In genomic region chr9:62537941-62538340, GRCm38 (mm10) we compare ENCODE assay signal across 22 mouse cellular contexts. TPM values are rescaled to one million over a fixed set of nuclear protein-coding genes. Genes with fewer than 3 reads are reported as not detected.
DNase-seq lines count a peak whose midpoint lies in the region; ATAC-seq lines count a peak whose summit lies in the region.
"Had no signal": no experiment of that assay in that cellular context is flagged by ENCODE, and none has a peak within 500 bp of the region (broad histone marks: within the 10 kb centered on the region; RNA-seq: fewer than 3 reads in every experiment).

No protein-coding gene starts in this region.

- ATAC-seq in heart, embryonic 11.5 days (replicated peaks; ENCODE audit: insufficient number of reproducible peaks, low FRiP score, low TSS enrichment): no peak
- ATAC-seq: activated CD4-positive, CD25-positive, alpha-beta regulatory T cell, adult 4 months; liver, postnatal 0 days had no signal

- H3K4me2 ChIP-seq in heart, embryonic 11.5 days: no peak overlapping the region

- intact Hi-C loops in left cerebral cortex, postnatal 4 days (cut with DNase I): loop anchor here (5.0 kb wide), 1 partner anchor 56 kb away; no protein-coding TSS in a partner anchor
- intact Hi-C loops in left cerebral cortex, postnatal 14 days (cut with DNase I): loop anchor here (5.0 kb wide), 1 partner anchor 46 kb away; no protein-coding TSS in a partner anchor

- H3K9me3 ChIP-seq in heart, embryonic 11.5 days (replicated peaks; ENCODE audit: control insufficient read depth, low read length): no peaks in the 10 kb centered on the region
- H3K9me3 ChIP-seq: forebrain, embryonic 13.5 days; G1E; heart, embryonic 15.5 days; limb, embryonic 10.5 days had no signal

- peaks cover 21% of the 10 kb centered on the region for H3K27me3 ChIP-seq in heart, embryonic 11.5 days (ENCODE audit: control insufficient read depth, insufficient read depth, low read length)
- H3K27me3 ChIP-seq: forebrain, embryonic 13.5 days had no signal

- WGBS in heart, embryonic 11.5 days (ENCODE audit: insufficient replicate concordance): 87% methylated on average over 6 of the region's 6 CpGs

- H3K4me1 ChIP-seq in heart, embryonic 11.5 days (ENCODE audit: control insufficient read depth, insufficient read depth, low read length): 0 out of 2 replicates have a peak, but pooled peaks cover 8% of the 10 kb centered on the region

- no peak overlapping the region for H3K9ac ChIP-seq in heart, embryonic 11.5 days (ENCODE audit: low read depth, low read length)
- H3K9ac ChIP-seq: heart, embryonic 15.5 days; liver, postnatal 0 days had no signal

- H3K4me3 ChIP-seq in heart, embryonic 11.5 days (ENCODE audit: low read depth, low read length): no peak overlapping the region
- H3K4me3 ChIP-seq: heart, embryonic 15.5 days had no signal

- H3K27ac ChIP-seq in heart, embryonic 11.5 days (ENCODE audit: low read depth, low read length): no peak overlapping the region
- H3K27ac ChIP-seq: kidney, postnatal 0 days had no signal

- H3K36me3 ChIP-seq in heart, embryonic 11.5 days (ENCODE audit: control insufficient read depth, insufficient read depth, low read length): no peaks in the 10 kb centered on the region
- H3K36me3 ChIP-seq: G1E; heart, embryonic 15.5 days; limb, embryonic 10.5 days had no signal

- DNase-seq in cerebellum, postnatal 10 days: peak; percentile 62 to 63
- no peak for DNase-seq in cerebellum, adult 11 months
- peak; percentile 44 for DNase-seq in left cerebral cortex, postnatal 4 days
- no peak for DNase-seq in left cerebral cortex, postnatal 14 days (ENCODE audit: low spot score in 2 of 2)
- DNase-seq in testis, postnatal 10 days (ENCODE audit: low spot score): peak; percentile 58
- no peak for DNase-seq in testis, postnatal 14 days (ENCODE audit: low spot score)
- DNase-seq: adrenal gland, postnatal 25 days; cerebellum, adult 11-12 months; gastrocnemius, postnatal 14 days; heart, adult 18-20 months; heart, postnatal 4 days; kidney, adult 18-20 months; liver, postnatal 0 days; retina, postnatal 1 day had no signal

RNA-seq across cellular contexts. Expression of gene Coro2b, which starts 1.1 kb away (rescaled TPM):
- total RNA-seq in left cerebral cortex, postnatal 4 days (2021): 10 to 100 TPM; 91.2 to 95.5 TPM
- total RNA-seq in left cerebral cortex, postnatal 14 days (2021): 100 to 1,000 TPM; 142 to 155 TPM
- 3.7 TPM in 2 replicates for polyA plus RNA-seq in heart, embryonic 11.5 days (2014; fragmentation: Nextera tagmentation; extraction: Ambion mirVana)
- total RNA-seq: neutrophil, adult 5-6 weeks had no signal
- polyA plus RNA-seq: G1E had no signal

Comparison
In these comparisons a context has a peak if more than half of its experiments do, and no peak if none do; other contexts are left out.
1. DNase-seq: peak in cerebellum, postnatal 10 days (2 of 2), left cerebral cortex, postnatal 4 days (single experiment) and testis, postnatal 10 days (single experiment); none in cerebellum, adult 11 months (single experiment), left cerebral cortex, postnatal 14 days (0 of 2) and testis, postnatal 14 days (single experiment).